Mouse (Mus musculus): Measurements from ENCODE around the gene Eif3d.
A peak's percentile ranks its signal among the peaks of the same experiment; 100 is the strongest.

Eif3d gene

GRCm38 (mm10) chr15:77919441-77919840 lies 51.2 kb downstream of the Eif3d start:
- no peak for DNase-seq (ENCODE audit: low spot score)

GRCm38 (mm10) chr15:77916851-77917544 lies 53.6 kb downstream of the Eif3d start:
- peak; percentile 88 for DNase-seq (ENCODE audit: low spot score)

DNA sequence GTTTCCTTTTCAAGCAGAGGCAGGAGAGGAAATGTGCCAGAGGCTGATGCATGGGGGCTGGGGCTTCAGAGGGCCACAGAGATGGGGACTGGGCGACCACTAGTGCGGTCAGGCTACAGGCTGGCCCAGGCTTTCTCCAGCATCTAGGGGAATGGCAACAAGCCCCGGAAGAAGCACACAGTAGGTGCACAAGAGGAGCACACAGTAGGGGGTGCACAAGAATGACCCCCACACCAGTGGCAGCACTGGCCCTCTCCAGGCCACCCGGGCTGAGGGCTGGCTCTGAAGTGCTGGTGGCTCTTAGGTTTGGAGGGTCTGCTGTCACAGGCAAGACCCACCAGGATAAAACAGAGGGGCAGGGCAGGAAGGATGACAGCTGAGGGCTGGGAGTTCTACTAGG lies 55.3 kb downstream of the Eif3d start:
- DNase-seq (ENCODE audit: low spot score) = no peak

- no peak for DNase-seq (ENCODE audit: low spot score)
Measured at GRCm38 (mm10) chr15:77914507-77914906, 56.1 kb downstream of the Eif3d start.

- DNase-seq (ENCODE audit: low spot score) = no peak
Measured at GRCm38 (mm10) chr15:77913054-77913453, 57.6 kb downstream of the Eif3d start.

DNA sequence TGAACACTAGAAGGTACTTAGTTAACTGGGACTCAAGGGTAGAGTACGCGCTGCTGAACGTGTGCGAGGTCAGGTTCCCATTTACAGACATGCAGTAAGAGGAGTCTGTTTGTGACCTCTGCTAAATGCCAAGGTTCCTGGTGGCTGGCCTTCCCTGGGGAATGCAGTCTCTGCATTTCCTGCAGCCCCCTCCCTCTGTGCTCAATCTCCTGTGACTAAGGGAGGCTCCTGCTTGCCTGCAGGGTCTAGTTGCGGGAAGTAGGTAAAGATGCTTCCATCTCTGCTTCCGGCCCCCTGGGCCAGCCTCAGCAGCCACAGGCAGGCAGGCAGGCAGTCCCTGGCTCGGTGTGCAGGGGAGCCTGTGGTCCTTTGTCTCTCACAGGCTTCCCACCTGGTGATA lies 58.0 kb downstream of the Eif3d start:
- DNase-seq (ENCODE audit: low spot score) = no peak

DNA sequence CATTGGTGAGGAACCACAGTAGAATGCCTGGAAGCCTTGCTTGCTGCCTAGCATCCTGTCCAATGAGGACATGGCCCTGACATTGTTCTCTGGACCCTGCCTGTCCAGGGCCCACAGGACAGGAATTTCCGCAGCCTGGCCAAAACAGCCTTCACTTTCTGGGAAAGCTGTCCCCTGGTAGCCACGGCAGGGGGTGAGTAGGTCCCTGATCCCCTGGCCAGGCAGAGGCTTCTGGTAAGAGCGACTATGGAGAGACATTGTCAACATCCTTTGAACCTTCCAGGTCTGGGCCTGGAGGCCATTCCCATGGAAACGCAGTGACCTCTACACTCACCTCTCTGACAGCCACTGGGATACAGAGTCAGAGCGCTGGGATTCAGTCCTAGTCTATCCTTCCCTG lies 58.6 kb downstream of the Eif3d start:
- no peak for DNase-seq (ENCODE audit: low spot score)

DNA sequence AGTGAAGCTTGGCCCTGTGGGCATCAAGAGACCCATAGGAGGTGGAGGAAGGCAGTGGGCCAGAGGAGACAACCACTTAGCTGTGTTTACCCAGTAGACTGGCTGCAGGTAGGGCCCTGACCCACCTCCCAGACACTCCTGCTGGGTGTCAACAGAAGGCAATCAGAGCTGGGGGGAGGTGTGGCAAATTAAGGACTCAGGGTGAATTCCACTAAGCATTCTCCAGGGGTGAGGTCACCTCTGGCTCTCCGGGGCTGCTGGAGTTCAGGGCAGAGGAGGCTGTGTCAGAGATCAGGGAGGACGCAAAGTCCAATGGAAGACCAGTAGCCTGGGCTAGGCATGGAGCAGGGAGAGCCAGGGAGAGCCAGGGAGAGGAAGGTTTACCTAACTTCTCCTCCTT lies 59.5 kb downstream of the Eif3d start:
- DNase-seq (ENCODE audit: low spot score) = no peak
